Mouse (Mus musculus): ENCODE measurements at regions not wholly inside any gene's neighbourhood (a gene's known extent, or its start where the extent isn't known, plus 50 kb on each side); places are given as distances from the start of the nearest gene placed in this dataset.

DNA sequence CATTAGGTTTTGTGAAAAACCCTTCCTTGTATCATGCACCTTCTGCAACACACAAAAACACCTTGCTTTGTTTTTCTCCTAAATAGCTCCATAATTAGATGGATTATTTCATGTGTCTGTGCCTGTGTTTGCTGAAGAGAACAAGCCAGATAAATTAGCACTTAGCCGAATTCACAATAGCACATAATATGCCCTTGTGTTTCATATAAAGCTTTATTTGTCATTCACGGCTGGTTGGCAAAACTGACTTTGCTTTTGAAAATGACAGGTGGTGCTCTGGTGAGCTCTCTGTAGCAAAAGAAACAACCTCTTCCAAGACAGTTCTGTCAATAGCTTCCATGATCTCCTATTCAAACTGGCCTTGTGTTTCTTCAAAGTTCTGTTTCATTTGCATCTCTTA is 551.2 kb upstream of the Itga1 start:
- Histone ChIP-seq H3K9me3 (no peaks in the 10 kb centered on the region), H3K27me3 (ENCODE audit: poor library complexity, severe bottlenecking) (no peaks in the 10 kb centered on the region), H3K36me3 (replicated peaks) (no peaks in the 10 kb centered on the region), H3K4me1 (peaks cover 10% of the 10 kb centered on the region; the same call in 1 of the 2 replicates), H3K27ac (no peak overlapping the region), H3K4me3 (no peak overlapping the region)
- DNase-seq (ENCODE audit: extremely low spot score, low spot score): no peak
- WGBS: 50% methylated on average over 2 of the region's 2 CpGs

- H3K27ac ChIP-seq: no peak overlapping the region
- H3K9me3 ChIP-seq: no peaks in the 10 kb centered on the region
- no peak for DNase-seq (ENCODE audit: extremely low spot score, low spot score)
- 76% methylated on average over 1 of the region's 1 CpGs for WGBS
- H3K4me1 ChIP-seq: peaks cover 10% of the 10 kb centered on the region; the same call in 1 of the 2 replicates
- H3K27me3 ChIP-seq (ENCODE audit: poor library complexity, severe bottlenecking): no peaks in the 10 kb centered on the region
- no peaks in the 10 kb centered on the region for H3K36me3 ChIP-seq (replicated peaks)
- no peak overlapping the region for H3K4me3 ChIP-seq
These were observed 550.6 kb upstream of the Itga1 start for GRCm38 (mm10) chr13:115652352-115652751.

GRCm38 (mm10) chr13:115631410-115632105 is 529.8 kb upstream of the Itga1 start:
- Histone ChIP-seq H3K9me3 (no peaks in the 10 kb centered on the region), H3K4me1 (peaks cover 14% of the 10 kb centered on the region), H3K27ac (no peak overlapping the region), H3K27me3 (ENCODE audit: poor library complexity, severe bottlenecking) (peaks cover 3% of the 10 kb centered on the region; the same call in 1 of the 2 replicates), H3K36me3 (replicated peaks) (no peaks in the 10 kb centered on the region), H3K4me3 (no peak overlapping the region)
- WGBS: 48% methylated on average over 10 of the region's 10 CpGs
- DNase-seq (ENCODE audit: extremely low spot score, low spot score): peak; percentile 25

DNA sequence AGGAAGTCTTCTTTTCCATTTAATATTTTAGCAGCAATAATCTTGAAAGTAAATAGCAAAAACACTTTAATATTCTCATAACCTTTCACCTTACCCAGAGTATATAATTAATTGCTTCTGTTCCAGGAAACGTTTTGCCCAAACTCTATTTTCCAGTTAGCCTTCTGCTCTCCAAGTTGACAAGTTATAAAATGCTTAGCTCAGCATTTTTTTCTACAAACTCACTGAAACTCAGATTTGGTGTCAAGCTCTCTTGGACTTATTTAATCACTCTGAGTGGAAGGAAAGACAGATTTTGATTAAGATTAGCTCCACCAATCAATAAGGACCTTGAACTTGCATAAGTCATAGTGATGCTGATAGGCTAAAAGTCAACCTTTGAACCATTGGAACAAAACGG is 528.8 kb upstream of the Itga1 start:
- Histone ChIP-seq H3K36me3 (replicated peaks) (no peaks in the 10 kb centered on the region), H3K9me3 (no peaks in the 10 kb centered on the region), H3K27me3 (ENCODE audit: poor library complexity, severe bottlenecking) (peaks cover 3% of the 10 kb centered on the region; the same call in 1 of the 2 replicates), H3K4me3 (no peak overlapping the region), H3K27ac (no peak overlapping the region), H3K4me1 (peaks cover 14% of the 10 kb centered on the region)
- WGBS: 73% methylated on average over 2 of the region's 2 CpGs
- no peak for DNase-seq (ENCODE audit: extremely low spot score, low spot score)

DNA sequence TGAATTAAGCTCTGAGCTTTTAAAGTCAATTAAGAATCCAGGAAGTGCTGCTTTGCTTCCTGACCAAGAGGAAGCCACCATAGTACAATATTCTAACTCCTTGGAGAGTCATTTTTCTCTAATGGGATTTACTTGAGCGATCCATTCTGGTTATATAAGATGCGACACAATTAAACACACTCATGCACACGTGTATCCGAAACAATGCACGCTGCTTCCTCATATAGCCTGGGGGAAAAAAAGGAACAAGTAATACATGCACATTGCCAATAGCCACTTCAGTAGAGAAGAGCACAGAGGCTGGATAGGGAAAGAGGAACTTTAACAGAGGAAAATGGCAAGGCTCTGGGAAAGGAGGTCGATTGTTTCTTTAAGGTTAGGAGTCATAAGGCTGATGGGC is 511.4 kb upstream of the Itga1 start:
- WGBS: 84% methylated on average over 6 of the region's 6 CpGs
- Histone ChIP-seq H3K27me3 (ENCODE audit: poor library complexity, severe bottlenecking) (no peaks in the 10 kb centered on the region), H3K4me1 (no peaks in the 10 kb centered on the region), H3K4me3 (no peak overlapping the region), H3K27ac (no peak overlapping the region), H3K36me3 (replicated peaks) (no peaks in the 10 kb centered on the region), H3K9me3 (no peaks in the 10 kb centered on the region)
- DNase-seq (ENCODE audit: extremely low spot score, low spot score): no peak

DNA sequence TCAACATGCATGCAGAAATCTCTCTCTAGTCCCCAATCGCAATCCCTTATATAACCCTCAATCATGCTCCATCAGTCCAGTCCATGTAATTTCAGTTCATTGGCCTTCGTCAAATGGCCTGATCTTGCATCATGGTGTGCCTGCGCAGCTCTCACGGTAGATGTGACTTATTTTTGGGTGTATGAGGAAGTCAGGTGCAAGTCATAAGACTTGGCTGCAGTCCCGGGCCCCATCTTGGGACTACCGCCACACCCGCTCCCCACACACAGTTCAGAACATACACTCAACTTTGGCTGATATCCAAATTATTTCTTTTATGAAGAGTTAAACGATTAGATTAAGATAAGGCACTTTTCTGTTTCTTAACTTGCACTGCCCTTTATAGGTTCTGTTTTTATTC is 504.7 kb upstream of the Itga1 start:
- 98% methylated on average over 8 of the region's 8 CpGs for WGBS

DNA sequence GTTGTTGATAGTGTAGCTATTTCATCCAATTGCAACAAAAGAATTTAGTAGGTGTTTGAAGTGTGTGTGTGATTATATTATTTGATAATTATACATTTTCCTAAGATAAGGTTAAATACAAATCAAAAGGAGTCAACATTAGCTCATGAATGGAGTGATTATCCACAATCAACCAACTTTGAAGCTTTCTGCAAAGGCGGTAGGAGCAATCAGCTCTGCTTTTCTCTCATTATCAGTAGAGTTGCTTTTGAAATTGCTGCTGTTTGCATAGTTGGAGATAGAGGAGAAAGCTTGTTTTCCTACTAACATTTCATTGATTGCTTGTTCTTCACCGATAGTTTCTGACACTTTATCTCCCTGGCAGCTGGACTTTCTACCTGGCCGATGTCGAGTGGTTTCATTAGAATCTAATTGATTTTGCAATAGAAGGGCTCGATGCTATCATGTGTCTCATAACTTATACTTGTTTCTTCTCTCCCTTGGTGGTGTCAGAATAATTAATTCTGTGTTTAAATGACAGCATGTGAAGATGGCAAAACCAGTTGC is 493.4 kb upstream of the Itga1 start:
- Histone ChIP-seq H3K27me3 (ENCODE audit: poor library complexity, severe bottlenecking) (no peaks in the 10 kb centered on the region), H3K9me3 (no peaks in the 10 kb centered on the region), H3K4me1 (no peaks in the 10 kb centered on the region), H3K27ac (no peak overlapping the region), H3K4me3 (no peak overlapping the region), H3K36me3 (replicated peaks) (no peaks in the 10 kb centered on the region)
- no peak for DNase-seq (ENCODE audit: extremely low spot score, low spot score)
- WGBS: 91% methylated on average over 5 of the region's 5 CpGs

More for the DNA sequence above, 504.7 kb upstream of the Itga1 start:
- no peaks in the 10 kb centered on the region for H3K36me3 ChIP-seq (replicated peaks)
- H3K27me3 ChIP-seq (ENCODE audit: poor library complexity, severe bottlenecking): no peaks in the 10 kb centered on the region
- DNase-seq (ENCODE audit: extremely low spot score, low spot score): no peak
- H3K9me3 ChIP-seq: no peaks in the 10 kb centered on the region
- H3K4me1 ChIP-seq: no peaks in the 10 kb centered on the region
- H3K27ac ChIP-seq: no peak overlapping the region
- H3K4me3 ChIP-seq: no peak overlapping the region

GRCm38 (mm10) chr13:115575967-115576366 is 474.2 kb upstream of the Itga1 start:
- Histone ChIP-seq H3K4me3 (no peak overlapping the region), H3K27ac (no peak overlapping the region), H3K36me3 (replicated peaks) (no peaks in the 10 kb centered on the region), H3K9me3 (no peaks in the 10 kb centered on the region), H3K4me1 (peaks cover 4% of the 10 kb centered on the region; the same call in 1 of the 2 replicates), H3K27me3 (ENCODE audit: poor library complexity, severe bottlenecking) (no peaks in the 10 kb centered on the region)
- no peak for DNase-seq (ENCODE audit: extremely low spot score, low spot score)
- WGBS: 92% methylated on average over 3 of the region's 3 CpGs

GRCm38 (mm10) chr13:115575052-115575891 is 473.5 kb upstream of the Itga1 start:
- H3K27me3 ChIP-seq (ENCODE audit: poor library complexity, severe bottlenecking): no peaks in the 10 kb centered on the region
- WGBS: 83% methylated on average over 6 of the region's 6 CpGs
- no peaks in the 10 kb centered on the region for H3K36me3 ChIP-seq (replicated peaks)
- no peak overlapping the region for H3K4me3 ChIP-seq
- H3K9me3 ChIP-seq: no peaks in the 10 kb centered on the region
- H3K27ac ChIP-seq: no peak overlapping the region
- peaks cover 4% of the 10 kb centered on the region; the same call in 1 of the 2 replicates for H3K4me1 ChIP-seq
- DNase-seq (ENCODE audit: extremely low spot score, low spot score): no peak

- Histone ChIP-seq H3K9me3 (no peaks in the 10 kb centered on the region), H3K36me3 (replicated peaks) (no peaks in the 10 kb centered on the region), H3K27me3 (ENCODE audit: poor library complexity, severe bottlenecking) (no peaks in the 10 kb centered on the region), H3K4me1 (no peaks in the 10 kb centered on the region), H3K4me3 (no peak overlapping the region), H3K27ac (no peak overlapping the region)
- WGBS: 89% methylated on average over 3 of the region's 3 CpGs
- no peak for DNase-seq (ENCODE audit: extremely low spot score, low spot score)
These were observed 439.4 kb upstream of the Itga1 start for GRCm38 (mm10) chr13:115541167-115541566.

- Histone ChIP-seq H3K27me3 (ENCODE audit: poor library complexity, severe bottlenecking) (no peaks in the 10 kb centered on the region), H3K9me3 (no peaks in the 10 kb centered on the region), H3K36me3 (replicated peaks) (no peaks in the 10 kb centered on the region), H3K4me3 (no peak overlapping the region), H3K4me1 (no peaks in the 10 kb centered on the region), H3K27ac (no peak overlapping the region)
- DNase-seq (ENCODE audit: extremely low spot score, low spot score): no peak
- 84% methylated on average over 3 of the region's 3 CpGs for whole genome bisulfite sequencing
These were observed 434.1 kb upstream of the Itga1 start for GRCm38 (mm10) chr13:115535900-115536299.

GRCm38 (mm10) chr13:115513914-115514313 is 412.1 kb upstream of the Itga1 start:
- Histone ChIP-seq H3K9me3 (no peaks in the 10 kb centered on the region), H3K4me3 (no peak overlapping the region), H3K27ac (no peak overlapping the region), H3K36me3 (replicated peaks) (no peaks in the 10 kb centered on the region), H3K27me3 (ENCODE audit: poor library complexity, severe bottlenecking) (no peaks in the 10 kb centered on the region), H3K4me1 (no peaks in the 10 kb centered on the region)
- no peak for DNase-seq (ENCODE audit: extremely low spot score, low spot score)
- 79% methylated on average over 8 of the region's 8 CpGs for WGBS

DNA sequence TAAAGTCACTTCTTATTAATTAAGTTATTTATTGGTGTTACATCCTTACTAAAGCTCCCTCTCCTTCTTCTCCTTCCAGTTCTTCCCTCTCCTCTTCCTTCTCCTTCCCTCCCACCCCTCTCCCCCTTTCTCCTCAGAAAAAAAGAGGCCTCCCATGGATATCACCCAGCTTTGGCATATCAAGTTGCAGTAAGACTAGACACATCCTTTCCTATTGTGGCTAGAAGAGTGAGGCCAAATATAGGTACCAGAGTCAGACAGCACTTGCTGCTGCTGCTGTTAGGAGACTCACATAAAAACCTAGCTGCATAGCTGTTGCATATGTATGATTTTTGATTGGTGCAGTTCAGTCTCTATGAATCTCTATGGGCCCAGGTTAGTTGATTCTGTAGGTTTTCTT is 410.4 kb upstream of the Itga1 start:
- no peak for DNase-seq (ENCODE audit: extremely low spot score, low spot score)
- Histone ChIP-seq H3K36me3 (replicated peaks) (no peaks in the 10 kb centered on the region), H3K4me3 (no peak overlapping the region), H3K27me3 (ENCODE audit: poor library complexity, severe bottlenecking) (no peaks in the 10 kb centered on the region), H3K4me1 (no peaks in the 10 kb centered on the region), H3K9me3 (no peaks in the 10 kb centered on the region), H3K27ac (no peak overlapping the region)
